In genomic region chr4:32951035-32951940, GRCm38 (mm10) we compare ENCODE assay signal across 8 mouse cellular contexts. TPM values are rescaled to one million over a fixed set of nuclear protein-coding genes. Genes with fewer than 3 reads are reported as not detected.
A peak's percentile ranks its signal among the peaks of the same experiment; 100 is the strongest.
DNase-seq lines count a peak whose midpoint lies in the region; ATAC-seq and TF ChIP-seq lines count a peak whose summit lies in the region.

No protein-coding gene starts in this region.

- peak overlapping the region; percentile 82 for H3K4me2 ChIP-seq in liver, embryonic 13.5 days
- H3K4me2 ChIP-seq in stomach, postnatal 0 days (replicated peaks; ENCODE audit: low read depth): peak overlapping the region; percentile 98

- CTCF ChIA-PET in Patski (lab: Charles Lee): no interaction called here

- no peak for DNase-seq in kidney, adult 2 months
- DNase-seq in kidney, postnatal 14 days: no peak
- no peak for DNase-seq in Patski (ENCODE audit: low read depth, low spot score)
- DNase-seq in forebrain, embryonic 10.5 days (ENCODE audit: extremely low spot score, low spot score): peak; percentile 33
- no peak for DNase-seq in liver, embryonic 13.5 days
- DNase-seq in stomach, postnatal 0 days (ENCODE audit: low spot score): peak; percentile 27
- DNase-seq in urinary bladder, adult 18-20 months (ENCODE audit: low spot score in 2 of 2): no peak
- no peak for DNase-seq in layer of hippocampus, adult 9-11 months

- H3K4me1 ChIP-seq in kidney, adult 2 months (ENCODE audit: control insufficient read depth, insufficient read depth, low read length): peaks cover 6% of the 10 kb centered on the region; the same call in 1 of the 2 replicates
- peaks cover 37% of the 10 kb centered on the region for H3K4me1 ChIP-seq in forebrain, embryonic 10.5 days
- H3K4me1 ChIP-seq in liver, embryonic 13.5 days (replicated peaks): peaks cover 20% of the 10 kb centered on the region
- 0 out of 2 replicates have a peak, but pooled peaks cover 2% of the 10 kb centered on the region for H3K4me1 ChIP-seq in stomach, postnatal 0 days (replicated peaks; ENCODE audit: control insufficient read depth, insufficient read depth)

- peak; percentile 47 for ATAC-seq in Patski
- ATAC-seq in liver, embryonic 13.5 days (ENCODE audit: low read depth): peak; percentile 24
- ATAC-seq in stomach, postnatal 0 days (ENCODE audit: low FRiP score, low TSS enrichment): peak; percentile 28; the same call in 1 of the 2 replicates

- peak overlapping the region; percentile 66; the same call in 1 of the 2 replicates for H3K9ac ChIP-seq in liver, embryonic 13.5 days
- peak overlapping the region; percentile 71; the same call in 1 of the 2 replicates for H3K9ac ChIP-seq in stomach, postnatal 0 days (ENCODE audit: low read length)

- H3K27ac ChIP-seq in kidney, adult 2 months (ENCODE audit: insufficient read depth, low read depth, low read length): no peak overlapping the region
- peak overlapping the region; percentile 84 for H3K27ac ChIP-seq in forebrain, embryonic 10.5 days
- H3K27ac ChIP-seq in liver, embryonic 13.5 days: no peak overlapping the region
- H3K27ac ChIP-seq in stomach, postnatal 0 days (replicated peaks): no peak overlapping the region

- 0 out of 2 replicates have a peak, but pooled peaks cover 2% of the 10 kb centered on the region for H3K27me3 ChIP-seq in kidney, adult 2 months (replicated peaks; ENCODE audit: control insufficient read depth, insufficient read depth, low read length)
- H3K27me3 ChIP-seq in Patski: peaks cover 4% of the 10 kb centered on the region
- H3K27me3 ChIP-seq in forebrain, embryonic 10.5 days (ENCODE audit: poor library complexity, severe bottlenecking): peaks cover 30% of the 10 kb centered on the region
- H3K27me3 ChIP-seq in liver, embryonic 13.5 days: peaks cover 78% of the 10 kb centered on the region
- H3K27me3 ChIP-seq in stomach, postnatal 0 days (ENCODE audit: control insufficient read depth, insufficient read depth, low read length): no peaks in the 10 kb centered on the region

- peak overlapping the region; percentile 32; the same call in 1 of the 2 replicates for H3K4me3 ChIP-seq in kidney, adult 2 months (ENCODE audit: insufficient read depth, low read depth, low read length)
- peak overlapping the region; percentile 71 for H3K4me3 ChIP-seq in forebrain, embryonic 10.5 days
- H3K4me3 ChIP-seq in liver, embryonic 13.5 days (replicated peaks): peak overlapping the region; percentile 64
- peak overlapping the region; percentile 68 for H3K4me3 ChIP-seq in stomach, postnatal 0 days (ENCODE audit: low read depth, low read length)

- H3K9me3 ChIP-seq in forebrain, embryonic 10.5 days: no peaks in the 10 kb centered on the region
- no peaks in the 10 kb centered on the region for H3K9me3 ChIP-seq in liver, embryonic 13.5 days (replicated peaks)
- no peaks in the 10 kb centered on the region for H3K9me3 ChIP-seq in stomach, postnatal 0 days (ENCODE audit: control insufficient read depth, low read length)

- WGBS in kidney, adult 2 months: 4% methylated on average over 34 of the region's 34 CpGs
- WGBS in forebrain, embryonic 10.5 days: 5% methylated on average over 34 of the region's 34 CpGs
- 8% methylated on average over 34 of the region's 34 CpGs for WGBS in liver, embryonic 13.5 days (ENCODE audit: insufficient replicate concordance)
- WGBS in stomach, postnatal 0 days: 2% methylated on average over 34 of the region's 34 CpGs

- no peak for TF ChIP-seq POLR2A in kidney, adult 2 months (IDR thresholded peaks at IDR 0.05; ENCODE audit: low read depth, low read length)

- no peaks in the 10 kb centered on the region for H3K36me3 ChIP-seq in kidney, adult 2 months (ENCODE audit: control insufficient read depth, insufficient read depth, low read length)
- H3K36me3 ChIP-seq in forebrain, embryonic 10.5 days (replicated peaks): no peaks in the 10 kb centered on the region
- no peaks in the 10 kb centered on the region for H3K36me3 ChIP-seq in liver, embryonic 13.5 days
- H3K36me3 ChIP-seq in stomach, postnatal 0 days (ENCODE audit: control insufficient read depth, insufficient read depth, low read length): no peaks in the 10 kb centered on the region

- TF ChIP-seq CTCF in kidney, adult 2 months (conservative IDR thresholded peaks at IDR 0.05; ENCODE audit: insufficient read depth, insufficient read length, low read depth, low read length): no peak
- no peak for TF ChIP-seq CTCF in Patski (IDR thresholded peaks at IDR 0.05)
- no peak for TF ChIP-seq CTCF in stomach, postnatal 0 days (IDR thresholded peaks at IDR 0.05; ENCODE audit: low read depth)

- no peak for TF ChIP-seq EP300 in stomach, postnatal 0 days (optimal IDR thresholded peaks at IDR 0.05)

- POLR2A ChIA-PET in Patski (lab: Charles Lee): no interaction called here

- in situ Hi-C loops in Patski (cut with MboI; ENCODE audit: low pct_unique_long_range_greater_than_20kb): no loop called here

RNA-seq across cellular contexts. Expression of gene Ankrd6, which starts 0.6 kb away (rescaled TPM):
- 0.71 and 1.1 TPM in 2 replicates for polyA plus RNA-seq in kidney, adult 2 months (2012; rRNA removed)
- 0.08 TPM for polyA plus RNA-seq in Patski (2021)
- polyA plus RNA-seq in forebrain, embryonic 10.5 days (2016; fragmentation: Nextera tagmentation; extraction: Ambion mirVana): 11.9 and 12.4 TPM in 2 replicates
- polyA plus RNA-seq in liver, embryonic 13.5 days (2015; fragmentation: Nextera tagmentation; extraction: Ambion mirVana): 0.67 and 0.89 TPM in 2 replicates
- 2.2 and 2.3 TPM in 2 replicates for polyA plus RNA-seq in stomach, postnatal 0 days (2015; fragmentation: Nextera tagmentation; extraction: Ambion mirVana)

RNA-seq across cellular contexts. Expression of gene Rragd, which starts 31.5 kb away (rescaled TPM):
- 14.3 and 18.9 TPM in 2 replicates for polyA plus RNA-seq in kidney, adult 2 months (2012; rRNA removed)
- polyA plus RNA-seq in Patski (2021): 1.4 TPM
- 25.6 and 26.9 TPM in 2 replicates for polyA plus RNA-seq in forebrain, embryonic 10.5 days (2016; fragmentation: Nextera tagmentation; extraction: Ambion mirVana)
- 3.6 and 5.6 TPM in 2 replicates for polyA plus RNA-seq in liver, embryonic 13.5 days (2015; fragmentation: Nextera tagmentation; extraction: Ambion mirVana)
- polyA plus RNA-seq in stomach, postnatal 0 days (2015; fragmentation: Nextera tagmentation; extraction: Ambion mirVana): 1.7 and 2.8 TPM in 2 replicates

Comparison
In these comparisons a context has a peak if more than half of its experiments do, and no peak if none do; other contexts are left out.
1. DNase-seq: peak in forebrain, embryonic 10.5 days (single experiment) and stomach, postnatal 0 days (single experiment); none in kidney, adult 2 months (single experiment), kidney, postnatal 14 days (single experiment), Patski (single experiment), liver, embryonic 13.5 days (single experiment), urinary bladder, adult 18-20 months (0 of 2) and layer of hippocampus, adult 9-11 months (single experiment).
2. Peak in every context shown above with its lines, with median percentiles within 50 percentile points of each other: H3K4me3 ChIP-seq and ATAC-seq.